In genomic region chr5:23599750-23600537, GRCm38 (mm10) we compare ENCODE assay signal across 13 mouse cellular contexts.
DNase-seq lines count a peak whose midpoint lies in the region; ATAC-seq and TF ChIP-seq lines count a peak whose summit lies in the region.
"Had no signal": no experiment of that assay in that cellular context is flagged by ENCODE, and none has a peak within 500 bp of the region (broad histone marks: within the 10 kb centered on the region; RNA-seq: fewer than 3 reads in every experiment).

No protein-coding gene starts in this region.

- H3K36me3 ChIP-seq in hindbrain, embryonic 15.5 days = no peaks in the 10 kb centered on the region
- no peaks in the 10 kb centered on the region for H3K36me3 ChIP-seq in thymus, adult 2 months (ENCODE audit: control insufficient read depth, insufficient read depth, low read length)
- H3K36me3 ChIP-seq: limb, embryonic 10.5 days; liver, embryonic 15.5 days had no signal

- no peaks in the 10 kb centered on the region for H3K27me3 ChIP-seq in hindbrain, embryonic 15.5 days
- no peaks in the 10 kb centered on the region for H3K27me3 ChIP-seq in thymus, adult 2 months (ENCODE audit: control insufficient read depth, insufficient read depth, low read length)
- H3K27me3 ChIP-seq: embryonic facial prominence, embryonic 13.5 days; liver, embryonic 15.5 days had no signal

- WGBS in hindbrain, embryonic 15.5 days = 47% methylated on average over 5 of the region's 5 CpGs
- 82% methylated on average over 5 of the region's 5 CpGs for WGBS in thymus, adult 2 months

- TF ChIP-seq POLR2A in thymus, adult 2 months (IDR thresholded peaks at IDR 0.05; ENCODE audit: control insufficient read depth, extremely low read depth, insufficient read depth, low read length, poor library complexity) = no peak

- peak; percentile 76; the same call in 1 of the 2 replicates for ATAC-seq in hindbrain, embryonic 15.5 days (ENCODE audit: low FRiP score, low read depth)
- no peak for ATAC-seq in erythroblast, adult 5-6 weeks (replicated peaks; ENCODE audit: low FRiP score, poor library complexity, severe bottlenecking)

- H3K4me3 ChIP-seq in hindbrain, embryonic 15.5 days = no peak overlapping the region
- no peak overlapping the region for H3K4me3 ChIP-seq in thymus, adult 2 months (ENCODE audit: control insufficient read depth, insufficient read depth, low read length)
- H3K4me3 ChIP-seq: embryonic facial prominence, embryonic 13.5 days; heart, adult 2 months; limb, embryonic 10.5 days; liver, embryonic 15.5 days had no signal

- no peaks in the 10 kb centered on the region for H3K9me3 ChIP-seq in hindbrain, embryonic 15.5 days
- H3K9me3 ChIP-seq: embryonic facial prominence, embryonic 13.5 days; limb, embryonic 10.5 days; liver, embryonic 15.5 days had no signal

- no peak for TF ChIP-seq CTCF in thymus, adult 2 months (IDR thresholded peaks at IDR 0.05; ENCODE audit: borderline replicate concordance, control insufficient read depth, extremely low read depth, insufficient read depth, low read length, poor library complexity)

- 0 out of 2 replicates have a peak overlapping the region, but pooled peaks have one; percentile 7 for H3K27ac ChIP-seq in hindbrain, embryonic 15.5 days (replicated peaks)
- no peak overlapping the region for H3K27ac ChIP-seq in thymus, adult 2 months (ENCODE audit: control insufficient read depth, insufficient read depth, low read length)
- H3K27ac ChIP-seq: embryonic facial prominence, embryonic 13.5 days; limb, embryonic 10.5 days; liver, embryonic 15.5 days had no signal

- H3K4me2 ChIP-seq in hindbrain, embryonic 15.5 days = no peak overlapping the region
- H3K4me2 ChIP-seq: embryonic facial prominence, embryonic 13.5 days; liver, embryonic 15.5 days had no signal

- peak; percentile 32 to 58 for DNase-seq in layer of hippocampus, postnatal 14 days (ENCODE audit: low spot score in 2 of 2)
- DNase-seq in layer of hippocampus, adult 8-10 months (ENCODE audit: low spot score in 2 of 2) = no peak
- DNase-seq in brain, adult 2 months (ENCODE audit: low read depth, low spot score) = peak; percentile 82
- peak; percentile 43 to 49 for DNase-seq in cerebellum, postnatal 14 days
- no peak for DNase-seq in gastrocnemius, adult 18-20 months (ENCODE audit: low spot score)
- DNase-seq in thymus, adult 2 months = no peak
- DNase-seq: heart, adult 2 months; lung, postnatal 4 days had no signal

- H3K9ac ChIP-seq in hindbrain, embryonic 15.5 days = no peak overlapping the region
- H3K9ac ChIP-seq: embryonic facial prominence, embryonic 13.5 days; liver, embryonic 15.5 days had no signal

- 0 out of 2 replicates have a peak, but pooled peaks cover 9% of the 10 kb centered on the region for H3K4me1 ChIP-seq in hindbrain, embryonic 15.5 days (replicated peaks)
- peaks cover 4% of the 10 kb centered on the region for H3K4me1 ChIP-seq in thymus, adult 2 months (replicated peaks; ENCODE audit: control insufficient read depth, insufficient read depth, low read length)

Comparison
In these comparisons a context has a peak if more than half of its experiments do, and no peak if none do; other contexts are left out.
1. DNase-seq: peak in layer of hippocampus, postnatal 14 days (2 of 2), brain, adult 2 months (single experiment) and cerebellum, postnatal 14 days (2 of 2); none in layer of hippocampus, adult 8-10 months (0 of 2), gastrocnemius, adult 18-20 months (single experiment) and thymus, adult 2 months (single experiment).